Mouse (Mus musculus) splenic B cell, adult 2 months (primary cell): ENCODE measurements around the gene Rmi2.
"Not testable (repeated sequence)": the region's sequence is repeated elsewhere in the genome, so short reads cannot be mapped to it uniquely, and the experiment has no call there.

Source experiments
- DNase-seq: peaks from one replicate; pipeline ENCODE4 v3.0.0-alpha.2; 2011; ENCODE audit warnings: low read depth, low spot score
- H3K27me3 ChIP-seq: 2 replicates; pipeline ENCODE4 v1.6.1; 2012; ENCODE audit warnings: mild to moderate bottlenecking, low read length, moderate library complexity, mixed read lengths; ENCODE audit not compliant: control insufficient read depth, poor library complexity, insufficient read depth, severe bottlenecking
- H3K36me3 ChIP-seq: 2 replicates; pipeline ENCODE4 v1.6.1; 2012; ENCODE audit warnings: mild to moderate bottlenecking, low read length, moderate library complexity, mixed read lengths; ENCODE audit not compliant: control insufficient read depth, poor library complexity, insufficient read depth, severe bottlenecking

Gene Rmi2

DNA sequence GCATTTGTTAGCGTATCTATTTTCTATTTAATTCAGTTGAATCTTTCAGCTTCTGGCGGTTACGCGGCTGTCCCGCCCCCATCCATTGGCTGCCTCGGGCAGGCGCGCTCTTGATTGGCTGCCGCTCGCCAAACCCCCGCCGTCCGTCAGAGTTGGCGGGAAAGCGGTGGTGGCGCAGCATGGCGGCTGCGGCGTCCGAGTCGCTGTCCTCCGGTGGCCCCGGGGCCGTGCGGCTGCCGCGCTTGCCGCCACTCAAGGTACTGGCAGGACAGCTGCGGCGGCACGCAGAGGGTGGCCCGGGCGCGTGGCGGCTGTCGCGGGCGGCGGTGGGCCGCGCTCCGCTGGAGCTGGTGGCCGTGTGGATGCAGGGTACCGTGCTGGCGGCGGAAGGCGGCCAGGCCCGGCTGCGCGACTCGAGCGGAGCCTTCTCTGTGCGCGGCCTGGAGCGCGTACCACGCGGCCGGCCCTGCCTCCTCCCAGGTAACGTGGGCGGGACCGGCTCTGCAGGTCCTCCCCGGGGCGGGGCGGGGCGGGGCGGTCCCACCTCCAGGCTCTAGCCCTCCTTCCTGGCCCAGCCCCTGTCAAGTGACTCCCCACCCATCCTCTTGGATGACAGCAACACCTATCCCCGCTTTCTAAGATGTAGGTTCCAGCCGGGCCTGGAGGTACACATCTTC, at the start of gene Rmi2:
Gene Rmi2 (plus strand): TSS at position 149 of the 677 bp plus-strand sequence.
- Histone ChIP-seq H3K36me3 (no peaks in the 10 kb centered on the region), H3K27me3 (no peaks in the 10 kb centered on the region)
- peak; percentile 85 for DNase-seq

DNA sequence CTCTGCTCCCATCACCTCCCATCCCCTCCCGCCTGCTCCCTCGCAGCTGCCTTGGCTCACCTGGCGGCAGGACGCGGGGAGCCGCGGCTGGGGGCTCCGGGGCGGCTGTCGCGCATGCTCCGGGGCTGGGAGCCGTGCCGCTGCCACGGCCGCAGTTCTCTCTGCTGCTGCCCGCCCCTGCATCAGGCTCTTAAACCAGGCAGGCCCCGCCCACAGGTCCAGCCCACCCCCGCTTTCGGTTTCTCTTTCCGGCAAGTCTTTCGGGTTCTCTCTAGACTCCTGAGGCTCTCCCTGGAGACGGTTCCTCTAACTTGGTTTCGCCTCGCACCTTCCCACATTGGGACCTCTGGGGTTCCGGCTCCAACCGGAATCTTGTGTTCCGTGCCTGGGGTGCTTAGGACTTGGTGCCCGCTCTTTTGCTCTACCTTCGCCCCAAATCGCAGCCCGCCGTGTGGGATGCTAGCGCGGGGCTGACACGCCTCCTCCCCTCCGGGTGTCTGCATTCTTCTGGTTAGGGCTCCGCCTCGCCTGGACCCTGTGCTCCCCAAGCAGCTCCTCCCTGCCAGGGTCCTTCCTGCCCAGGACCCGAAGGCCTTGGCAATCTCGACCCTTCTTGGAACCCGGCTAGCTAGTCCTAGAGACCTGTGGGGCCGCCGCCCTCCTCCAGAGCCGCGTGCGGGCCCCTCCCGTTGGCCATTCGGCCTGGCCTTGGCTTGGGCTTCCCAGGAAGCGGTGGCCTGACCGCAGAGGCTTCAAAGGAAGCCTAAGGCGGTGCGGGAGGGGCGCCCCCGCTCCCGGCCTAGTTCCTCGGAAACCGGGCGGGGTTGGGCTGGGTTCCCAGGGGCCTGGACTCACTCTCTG, 49.3 kb upstream of the Rmi2 start, which contains the start of gene Socs1:
Gene Socs1 (minus strand): TSS at position 166 of the 861 bp plus-strand sequence.
- no peaks in the 10 kb centered on the region for H3K36me3 ChIP-seq
- peak; percentile 94 for DNase-seq
- H3K27me3 ChIP-seq: no peaks in the 10 kb centered on the region

DNA sequence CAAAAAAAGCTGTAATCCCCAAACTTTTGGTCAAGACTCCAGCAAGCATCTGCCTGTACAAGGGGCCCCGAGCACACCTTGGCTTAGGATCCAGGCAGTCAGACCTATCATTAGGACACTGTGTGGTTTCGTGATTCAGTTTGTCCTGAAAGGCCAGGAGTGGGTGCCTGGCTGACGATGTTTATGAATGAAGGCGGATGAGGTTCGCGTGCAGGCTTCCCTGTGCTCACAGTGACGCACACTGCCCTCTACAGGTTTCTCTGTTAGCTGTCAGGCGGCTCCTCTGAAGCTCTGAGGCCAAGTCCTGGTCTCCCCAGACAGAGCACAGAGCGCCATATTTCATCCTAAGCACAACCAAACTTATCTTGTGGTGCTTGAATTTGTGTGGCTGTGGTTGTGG, 48.6 kb upstream of the Rmi2 start:
- no peaks in the 10 kb centered on the region for H3K27me3 ChIP-seq

DNA sequence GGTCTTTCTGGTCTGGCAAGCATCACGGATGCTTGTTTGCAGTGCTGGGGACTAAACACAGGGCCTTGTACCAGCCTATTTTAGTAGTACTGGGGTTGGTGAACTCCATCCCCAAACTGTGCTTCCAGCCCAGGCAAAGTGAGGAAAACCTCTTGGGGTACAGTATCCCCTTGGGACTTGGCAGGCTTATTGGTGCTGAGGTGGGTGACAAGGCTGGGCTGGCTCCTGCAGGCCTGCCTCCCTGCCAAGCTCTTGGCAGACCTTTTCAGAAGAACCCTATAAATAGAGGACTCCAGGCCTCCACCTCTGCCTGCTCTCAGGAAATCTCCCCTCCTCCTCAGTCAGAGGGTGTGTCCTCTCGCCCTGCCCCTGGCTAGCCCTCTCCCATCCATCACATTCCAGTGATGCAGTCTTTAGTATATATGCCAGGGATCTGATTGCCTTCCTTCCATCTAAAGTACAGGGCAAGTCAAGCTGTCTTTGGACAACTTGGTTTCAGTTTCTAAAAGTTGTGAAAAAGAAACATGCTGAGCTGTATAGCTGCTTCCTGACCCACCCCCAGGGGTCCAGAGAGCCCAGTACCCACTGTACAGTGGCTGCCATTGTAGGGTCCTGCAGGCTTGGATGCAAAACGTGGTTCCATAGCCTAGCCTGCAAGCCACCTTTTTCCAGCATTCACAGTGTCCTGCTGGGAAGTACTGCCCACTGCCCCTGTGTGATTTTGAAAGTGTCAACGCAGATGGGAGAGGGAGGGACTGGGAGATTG, 47.9 kb upstream of the Rmi2 start:
- DNase-seq: no peak
- no peaks in the 10 kb centered on the region for H3K36me3 ChIP-seq
- H3K27me3 ChIP-seq: no peaks in the 10 kb centered on the region

More for the DNA sequence above, 48.6 kb upstream of the Rmi2 start:
- H3K36me3 ChIP-seq: no peaks in the 10 kb centered on the region
- DNase-seq: peak; percentile 93

DNA sequence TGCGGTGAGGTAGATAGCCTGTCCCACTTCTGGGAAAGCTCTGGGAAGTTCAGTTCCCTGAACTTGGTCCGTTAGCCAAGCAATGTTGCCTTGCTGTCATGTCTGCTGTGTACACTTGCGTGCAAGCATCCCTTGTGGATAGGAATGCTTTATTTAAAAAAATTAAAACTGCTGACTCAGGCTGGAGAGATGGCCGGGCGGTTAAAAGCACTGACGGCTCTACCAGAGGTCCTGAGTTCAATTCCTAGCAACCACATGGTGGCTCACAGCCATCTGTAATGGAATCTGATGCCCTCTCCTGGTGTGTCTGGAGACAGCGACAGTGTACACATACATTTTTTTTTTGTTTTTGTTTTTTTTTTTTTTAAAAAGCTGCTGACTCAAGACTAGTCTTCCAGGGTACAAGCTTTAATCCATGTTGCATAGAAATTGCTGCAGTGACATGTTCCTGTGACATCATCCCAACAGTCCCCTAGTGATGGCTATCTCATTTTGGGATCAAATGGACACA, 47.3 kb upstream of the Rmi2 start:
- DNase-seq: no peak
- no peaks in the 10 kb centered on the region for H3K27me3 ChIP-seq
- H3K36me3 ChIP-seq: no peaks in the 10 kb centered on the region

DNA sequence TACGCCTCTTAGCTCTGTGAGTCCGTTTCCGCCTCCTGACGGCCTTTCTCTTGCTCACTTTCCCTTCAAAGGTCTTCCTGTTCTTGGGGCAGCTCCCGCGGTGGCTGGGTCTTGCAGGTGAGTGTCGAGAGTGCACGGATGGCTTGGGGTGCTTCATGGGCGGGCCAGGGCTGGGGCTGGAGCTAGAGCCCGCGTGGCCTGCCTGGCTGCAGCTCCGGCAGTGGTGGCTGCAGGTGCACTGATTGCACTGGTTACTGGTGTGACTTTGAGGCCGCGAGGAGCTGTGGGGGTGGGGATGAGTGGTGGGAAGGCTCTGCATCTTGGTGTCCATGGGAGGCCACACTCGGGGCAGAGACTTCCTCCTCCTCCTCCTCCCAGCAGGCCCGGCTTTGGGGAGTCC, 46.6 kb upstream of the Rmi2 start, which contains the start of gene Tnp2:
Gene Tnp2 (minus strand): TSS at position 390 of the 400 bp plus-strand sequence.
- Histone ChIP-seq H3K36me3 (no peaks in the 10 kb centered on the region), H3K27me3 (no peaks in the 10 kb centered on the region)
- DNase-seq: no peak

DNA sequence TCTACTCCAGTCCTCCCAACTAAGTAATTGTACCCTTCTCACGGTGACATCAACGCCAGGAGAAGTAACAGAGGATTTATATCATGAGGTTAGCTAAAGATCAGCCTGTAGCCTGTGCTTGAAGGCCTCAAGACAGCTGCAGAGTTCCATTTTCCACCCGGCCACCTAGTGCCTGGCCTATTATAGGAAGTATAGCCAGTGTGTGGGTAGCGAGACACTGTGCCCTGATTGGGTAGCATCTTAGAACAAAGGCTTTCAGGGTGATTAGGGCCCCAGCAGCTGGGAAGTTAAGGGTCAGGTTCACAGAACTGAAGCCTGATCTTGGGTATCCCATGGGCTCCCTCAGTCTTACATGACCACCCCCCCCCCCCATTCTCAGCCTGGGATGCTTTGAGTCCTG, 46.0 kb upstream of the Rmi2 start:
- Histone ChIP-seq H3K27me3 (no peaks in the 10 kb centered on the region), H3K36me3 (no peaks in the 10 kb centered on the region)
- DNase-seq: no peak

DNA sequence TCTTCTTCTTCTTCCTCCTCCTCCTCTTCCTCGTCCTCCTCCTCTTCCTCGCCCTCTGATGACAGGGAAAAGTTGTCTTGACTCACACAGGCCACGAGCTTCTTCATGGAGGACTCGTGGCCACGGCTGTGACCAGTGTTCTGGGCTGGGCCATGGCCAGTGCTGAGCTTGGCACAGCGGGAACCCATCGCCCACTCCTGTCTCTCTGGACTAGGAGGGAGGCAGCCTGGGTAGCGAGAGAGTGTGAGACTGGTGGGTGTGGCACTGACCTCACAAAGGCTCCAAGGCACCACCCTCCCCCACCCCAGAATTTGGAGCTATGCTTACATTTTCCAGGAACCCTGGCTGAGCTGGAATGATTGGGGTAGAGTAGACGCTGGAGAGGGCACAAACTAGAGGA, 44.2 kb upstream of the Rmi2 start, which contains the start of gene Prm3:
Gene Prm3 (minus strand): TSS at position 213 of the 400 bp plus-strand sequence.
- no peak for DNase-seq
- Histone ChIP-seq H3K27me3 (no peaks in the 10 kb centered on the region), H3K36me3 (no peaks in the 10 kb centered on the region)

DNA sequence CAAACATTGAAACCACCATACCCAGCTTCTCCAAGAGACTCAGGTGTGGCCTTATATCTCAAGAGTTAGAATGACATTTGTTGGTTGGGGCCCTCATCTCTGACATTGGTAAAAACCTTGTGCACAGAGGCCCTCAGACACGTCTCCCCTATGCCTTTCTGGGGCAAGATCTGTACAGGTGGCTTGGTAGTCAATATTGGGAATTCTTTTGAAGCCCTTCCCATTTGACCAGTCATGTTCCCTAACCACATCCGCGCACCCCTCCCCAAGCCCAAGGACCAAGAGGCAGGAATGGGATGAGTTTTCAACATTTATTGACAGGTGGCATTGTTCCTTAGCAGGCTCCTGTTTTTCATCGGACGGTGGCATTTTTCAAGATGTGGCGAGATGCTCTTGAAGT, 38.8 kb upstream of the Rmi2 start, which contains the start of gene Prm2:
Gene Prm2 (minus strand): TSS at position 101 of the 400 bp plus-strand sequence.
- no peak for DNase-seq

DNA sequence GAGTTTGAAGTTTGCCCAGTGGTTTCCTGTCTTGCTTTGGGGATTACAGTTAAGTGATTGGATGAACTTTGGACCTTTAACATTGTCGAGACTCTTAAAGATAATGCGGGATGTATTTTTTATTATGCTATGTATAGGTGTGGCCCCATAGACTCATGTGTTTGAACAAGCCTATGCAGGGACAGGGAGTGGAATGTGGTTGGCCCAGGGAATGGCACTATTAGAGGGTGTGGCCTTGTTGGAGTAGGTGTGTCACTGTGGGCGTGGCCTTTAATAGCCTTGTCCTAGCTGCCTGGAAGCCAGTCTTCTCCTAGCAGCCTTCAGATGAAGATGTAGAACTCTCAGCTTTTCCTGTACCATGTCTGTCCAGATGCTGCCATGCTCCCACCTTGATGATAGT, 32.4 kb upstream of the Rmi2 start:
- DNase-seq, H3K36me3 ChIP-seq, H3K27me3 ChIP-seq: not testable (repeated sequence)

More for the DNA sequence above, 38.8 kb upstream of the Rmi2 start, which contains the start of gene Prm2:
- no peaks in the 10 kb centered on the region for H3K27me3 ChIP-seq
- H3K36me3 ChIP-seq: no peaks in the 10 kb centered on the region

DNA sequence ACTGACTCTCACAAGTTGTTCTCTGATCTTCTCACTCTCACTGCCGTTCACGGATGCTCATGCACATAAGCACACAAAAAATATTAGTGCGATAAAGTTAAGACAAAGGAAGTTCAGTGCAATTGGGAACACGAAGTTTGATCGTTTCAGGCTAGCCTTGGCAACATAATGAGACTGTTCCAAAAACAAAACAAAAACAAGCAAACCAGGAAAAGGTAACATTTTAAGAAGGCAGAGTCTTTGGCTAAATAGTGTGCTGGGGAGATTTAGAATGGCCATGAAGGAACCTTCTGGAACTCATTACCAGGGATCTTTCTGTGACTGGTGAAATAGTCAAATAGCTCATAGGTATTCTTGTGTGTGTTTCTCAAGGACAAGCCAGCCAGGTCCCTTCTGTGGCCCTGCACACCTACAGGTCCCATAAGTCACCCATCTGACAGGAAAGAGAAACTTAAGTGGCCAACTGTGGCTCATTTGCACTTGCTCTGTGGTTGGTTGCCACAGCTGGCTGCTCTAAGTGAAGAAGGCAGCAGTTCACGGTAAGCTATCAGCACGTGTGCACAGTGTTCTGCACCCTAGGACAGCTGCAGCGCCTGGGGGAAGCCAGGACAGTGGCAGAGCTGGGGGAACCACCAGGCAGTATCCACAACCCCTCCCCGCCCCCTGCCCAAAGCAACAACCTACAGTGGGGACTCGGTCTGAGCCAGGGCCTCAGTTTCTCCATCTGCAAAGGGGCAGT, 28.9 kb upstream of the Rmi2 start, which contains the start of gene Prm1:
Gene Prm1 (minus strand): TSS at position 51 of the 739 bp plus-strand sequence.
- Histone ChIP-seq H3K27me3 (no peaks in the 10 kb centered on the region), H3K36me3 (no peaks in the 10 kb centered on the region)
- peak; percentile 61 for DNase-seq

DNA sequence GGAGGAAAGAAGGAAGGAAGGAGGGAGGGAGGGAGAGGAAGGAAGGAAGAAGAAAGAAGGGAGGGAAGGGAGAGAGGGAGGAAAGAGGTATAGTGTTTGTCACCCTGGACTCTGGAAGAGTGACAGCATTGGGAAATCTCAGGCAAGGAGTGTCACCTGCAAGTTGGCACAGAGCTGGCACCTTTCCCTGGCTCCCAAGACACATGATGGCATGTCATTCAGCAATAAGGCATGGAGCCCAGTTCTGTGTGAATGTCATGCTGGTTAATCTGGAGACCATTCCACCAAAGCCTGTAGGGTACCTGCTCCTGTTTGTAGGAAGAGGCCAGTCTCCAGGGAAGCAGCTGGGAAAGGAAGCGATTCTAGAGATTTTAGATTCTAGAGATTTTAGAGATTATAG, 24.5 kb upstream of the Rmi2 start:
- DNase-seq: no peak
- no peaks in the 10 kb centered on the region for H3K27me3 ChIP-seq

DNA sequence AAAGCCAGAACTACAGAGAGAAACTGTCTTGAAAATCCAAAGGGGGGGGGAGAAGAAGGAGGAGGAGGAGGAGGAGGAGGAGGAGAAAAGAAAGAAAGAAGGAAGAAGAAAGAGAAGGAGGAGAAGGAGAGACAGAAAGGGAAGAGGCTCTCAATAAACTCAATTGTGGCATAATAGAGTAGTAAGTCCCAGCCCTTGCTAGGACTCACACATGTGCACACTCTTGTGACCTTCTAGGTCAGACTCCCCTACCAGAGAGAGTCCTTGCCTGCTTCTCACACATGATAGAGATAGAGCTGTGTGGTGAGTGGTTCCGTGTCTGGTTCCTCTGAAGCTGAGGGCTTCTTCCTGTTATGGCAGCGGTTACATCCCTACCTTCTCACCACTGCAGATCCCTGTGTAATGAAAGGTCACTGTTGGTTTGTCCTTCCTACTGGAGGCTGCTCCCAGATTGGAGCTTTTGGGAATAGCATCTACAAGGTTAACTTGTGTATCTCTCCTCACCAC, 21.9 kb upstream of the Rmi2 start, which contains the start of gene Gm11172:
Gene Gm11172 (plus strand): TSS at position 51 of the 507 bp plus-strand sequence.
- DNase-seq: no peak
- Histone ChIP-seq H3K27me3 (no peaks in the 10 kb centered on the region), H3K36me3 (no peaks in the 10 kb centered on the region)

More for the DNA sequence above, 24.5 kb upstream of the Rmi2 start:
- no peaks in the 10 kb centered on the region for H3K36me3 ChIP-seq
